Mouse (Mus musculus) C2C12 (cell line): Measurements from ENCODE around the gene Iqch. TPM values are rescaled to one million over a fixed set of nuclear protein-coding genes. Genes with fewer than 3 reads are reported as not detected.

Experiments
- H3K27me3 ChIP-seq: one replicate; pipeline ENCODE4 v1.6.1; 2011; ENCODE audit not compliant: control insufficient read depth, insufficient read depth, insufficient read length
- H3K36me3 ChIP-seq: one replicate; pipeline ENCODE4 v1.6.1; 2011; ENCODE audit not compliant: control insufficient read depth, insufficient read depth
- H3K4me3 ChIP-seq: one replicate; pipeline ENCODE4 v1.5.1; 2011; ENCODE audit warnings: mild to moderate bottlenecking, control low read depth; ENCODE audit not compliant: poor library complexity, insufficient read depth, severe bottlenecking
- H3K79me2 ChIP-seq: one replicate; pipeline ENCODE4 v1.6.1; 2011; ENCODE audit not compliant: control insufficient read depth, insufficient read depth
- H3K79me3 ChIP-seq: one replicate; pipeline ENCODE4 v1.6.1; 2011; ENCODE audit warnings: low read depth, control low read depth
- H3ac ChIP-seq: one replicate; pipeline ENCODE3; 2011; ENCODE audit warnings: low read depth; ENCODE audit not compliant: control insufficient read depth, insufficient read length
- CEBPB ChIP-seq: IDR thresholded peaks from one replicate; pipeline ENCODE4 v1.6.1; 2011; ENCODE audit warnings: low read depth, mild to moderate bottlenecking, control low read depth, moderate library complexity
- CTCF ChIP-seq: IDR thresholded peaks from one replicate; pipeline ENCODE4 v1.5.1; 2011; ENCODE audit not compliant: control insufficient read depth, insufficient read depth, insufficient read length
- FOSL1 ChIP-seq: IDR thresholded peaks from one replicate; pipeline ENCODE4 v1.8.0; 2011; ENCODE audit warnings: mild to moderate bottlenecking, low read length; ENCODE audit not compliant: poor library complexity, insufficient read depth, severe bottlenecking
- MAX ChIP-seq: IDR thresholded peaks from one replicate; pipeline ENCODE4 v1.6.1; 2011; ENCODE audit warnings: mild to moderate bottlenecking, control low read depth
- MYOD1 ChIP-seq: IDR thresholded peaks from one replicate; pipeline ENCODE4 v1.6.1; 2011; ENCODE audit warnings: low read depth; ENCODE audit not compliant: control insufficient read depth, insufficient read length
- MYOG ChIP-seq: IDR thresholded peaks from one replicate; pipeline ENCODE4 v1.6.1; 2011; ENCODE audit not compliant: control insufficient read depth, insufficient read length; ENCODE audit errors: extremely low read depth
- USF1 ChIP-seq: IDR thresholded peaks from one replicate; pipeline ENCODE4 v1.6.1; 2011; ENCODE audit warnings: low read depth, mild to moderate bottlenecking, control low read depth, moderate library complexity
- polyA plus RNA-seq: library from polyadenylated mRNA; unstranded; fragments of >200 nt; fragmentation: generic; extraction: Trizol; gene quantifications from one replicate; pipeline ENCODE4 v1.2.1, GENCODE M21; 2012; ENCODE audit warnings: missing spikeins

Iqch gene
- polyA plus RNA-seq, 1 experiment = not detected

GRCm38 (mm10) chr9:63647581-63648519 lies 45.6 kb upstream of the Iqch start:
- no peaks in the 10 kb centered on the region for H3K27me3 ChIP-seq
- no peak overlapping the region for H3ac ChIP-seq
- H3K79me3 ChIP-seq = no peaks in the 10 kb centered on the region
- H3K79me2 ChIP-seq = no peaks in the 10 kb centered on the region
- no peak overlapping the region for H3K4me3 ChIP-seq
- peaks cover 11% of the 10 kb centered on the region for H3K36me3 ChIP-seq
- TF ChIP-seq USF1 (no peak), CTCF (no peak), MAX (no peak)

GRCm38 (mm10) chr9:63645084-63645483 lies 42.8 kb upstream of the Iqch start:
- TF ChIP-seq CEBPB (no peak), CTCF (no peak), MYOG (no peak), MAX (no peak), USF1 (no peak), MYOD1 (no peak), FOSL1 (no peak)
- no peak overlapping the region for H3ac ChIP-seq
- H3K27me3 ChIP-seq = no peaks in the 10 kb centered on the region
- H3K4me3 ChIP-seq = no peak overlapping the region
- H3K79me3 ChIP-seq = no peaks in the 10 kb centered on the region
- H3K36me3 ChIP-seq = peaks cover 13% of the 10 kb centered on the region
- H3K79me2 ChIP-seq = no peaks in the 10 kb centered on the region

- Histone ChIP-seq H3K36me3 (peaks cover 14% of the 10 kb centered on the region), H3K4me3 (no peak overlapping the region), H3ac (no peak overlapping the region), H3K27me3 (no peaks in the 10 kb centered on the region), H3K79me2 (no peaks in the 10 kb centered on the region), H3K79me3 (no peaks in the 10 kb centered on the region)
- TF ChIP-seq MYOD1 = no peak
- TF ChIP-seq MAX = no peak
- no peak for TF ChIP-seq USF1
- TF ChIP-seq CEBPB = no peak
- TF ChIP-seq FOSL1 = no peak
- TF ChIP-seq MYOG = no peak
- no peak for TF ChIP-seq CTCF
These were observed 41.7 kb upstream of the Iqch start for GRCm38 (mm10) chr9:63644011-63644410.

- Histone ChIP-seq H3K4me3 (no peak overlapping the region), H3K79me2 (no peaks in the 10 kb centered on the region), H3K36me3 (peaks cover 19% of the 10 kb centered on the region), H3K27me3 (no peaks in the 10 kb centered on the region), H3ac (no peak overlapping the region), H3K79me3 (no peaks in the 10 kb centered on the region)
- TF ChIP-seq MYOG (no peak), CEBPB (no peak), FOSL1 (no peak)
These were observed 39.8 kb upstream of the Iqch start for GRCm38 (mm10) chr9:63641983-63642646.

GRCm38 (mm10) chr9:63636113-63636512 lies 33.8 kb upstream of the Iqch start:
- Histone ChIP-seq H3K27me3 (no peaks in the 10 kb centered on the region), H3ac (no peak overlapping the region), H3K79me2 (no peaks in the 10 kb centered on the region), H3K4me3 (no peak overlapping the region), H3K36me3 (peaks cover 22% of the 10 kb centered on the region), H3K79me3 (no peaks in the 10 kb centered on the region)
- no peak for TF ChIP-seq CTCF
- no peak for TF ChIP-seq MAX
- no peak for TF ChIP-seq CEBPB
- no peak for TF ChIP-seq FOSL1
- no peak for TF ChIP-seq USF1
- TF ChIP-seq MYOG = no peak
- TF ChIP-seq MYOD1 = no peak
